Mouse (Mus musculus) adrenal gland, postnatal 14 days (tissue): ENCODE measurements at regions not wholly inside any gene's neighbourhood (a gene's known extent, or its start where the extent isn't known, plus 50 kb on each side); places are given as distances from the start of the nearest gene placed in this dataset.

Experiments used
- DNase-seq: peaks from one replicate; pipeline ENCODE4 v3.0.0; 2021; ENCODE audit warnings: mixed read lengths

GRCm38 (mm10) chr11:21478191-21478590, 93.8 kb upstream of the Wdpcp start:
- no peak for DNase-seq

GRCm38 (mm10) chr11:21470711-21471110, 99.7 kb upstream of the Ugp2 start:
- DNase-seq = peak; percentile 5

- DNase-seq = no peak
These were observed 97.5 kb upstream of the Ugp2 start for GRCm38 (mm10) chr11:21468465-21468864.

GRCm38 (mm10) chr11:21460011-21460410, 89.0 kb upstream of the Ugp2 start:
- DNase-seq = no peak

- peak; percentile 45 for DNase-seq
These were observed 82.5 kb upstream of the Ugp2 start for GRCm38 (mm10) chr11:21453308-21454106.

GRCm38 (mm10) chr11:21433726-21434125, 62.7 kb upstream of the Ugp2 start:
- DNase-seq = no peak

- DNase-seq = no peak
These were observed 59.0 kb upstream of the Ugp2 start for GRCm38 (mm10) chr11:21430021-21430420.

GRCm38 (mm10) chr11:21428749-21429148, 57.7 kb upstream of the Ugp2 start:
- peak; percentile 73 for DNase-seq

GRCm38 (mm10) chr11:21428013-21428317, 57.0 kb upstream of the Ugp2 start:
- DNase-seq = no peak

- DNase-seq = no peak
These were observed 56.5 kb upstream of the Ugp2 start for GRCm38 (mm10) chr11:21427291-21428012.

GRCm38 (mm10) chr11:21425480-21426101, 54.6 kb upstream of the Ugp2 start:
- DNase-seq = peak; percentile 55

- no peak for DNase-seq
These were observed 53.3 kb upstream of the Ugp2 start for GRCm38 (mm10) chr11:21424345-21424744.

- DNase-seq = no peak
These were observed 51.4 kb upstream of the Ugp2 start for GRCm38 (mm10) chr11:21422281-21422878.
